Mouse (Mus musculus): Measurements from ENCODE around the gene Lilra5.
"Not testable (repeated sequence)": the region's sequence is repeated elsewhere in the genome, so short reads cannot be mapped to it uniquely, and the experiment has no call there.

The Lilra5 gene

GRCm38 (mm10) chr7:4237454-4237853 is at the start of gene Lilra5:
Lilra5 (plus strand) TSS chr7:4237754.
- no peak for DNase-seq

GRCm38 (mm10) chr7:4207126-4207525 is 30.4 kb upstream of the Lilra5 start:
- no peak for DNase-seq

- DNase-seq = no peak
Observed at GRCm38 (mm10) chr7:4208626-4209025, 28.9 kb upstream of the Lilra5 start.

GRCm38 (mm10) chr7:4213436-4213835 is 24.1 kb upstream of the Lilra5 start:
- not testable (repeated sequence) for DNase-seq

- DNase-seq = no peak
Observed at GRCm38 (mm10) chr7:4215396-4215795, 22.2 kb upstream of the Lilra5 start.

- DNase-seq = no peak
Observed at GRCm38 (mm10) chr7:4215805-4216204, 21.7 kb upstream of the Lilra5 start.

GRCm38 (mm10) chr7:4235536-4235935 is 2.0 kb upstream of the Lilra5 start:
- DNase-seq = no peak

GRCm38 (mm10) chr7:4239038-4239721 is 1.6 kb downstream of the Lilra5 start:
- no peak for DNase-seq

- DNase-seq = not testable (repeated sequence)
Observed at GRCm38 (mm10) chr7:4251211-4251610, 13.7 kb downstream of the Lilra5 start.

- DNase-seq = not testable (repeated sequence)
Observed at GRCm38 (mm10) chr7:4256060-4256459, 18.5 kb downstream of the Lilra5 start.

GRCm38 (mm10) chr7:4260521-4260920 is 23.0 kb downstream of the Lilra5 start:
- not testable (repeated sequence) for DNase-seq

- DNase-seq = not testable (repeated sequence)
Observed at GRCm38 (mm10) chr7:4272106-4272505, 34.6 kb downstream of the Lilra5 start.

- DNase-seq = not testable (repeated sequence)
Observed at GRCm38 (mm10) chr7:4273874-4274273, 36.3 kb downstream of the Lilra5 start.

- DNase-seq = not testable (repeated sequence)
Observed at GRCm38 (mm10) chr7:4275500-4275899, 37.9 kb downstream of the Lilra5 start.

- DNase-seq = no peak
Observed at GRCm38 (mm10) chr7:4292638-4293037, 55.1 kb downstream of the Lilra5 start.
